Mouse (Mus musculus): ENCODE data around the gene A930017K11Rik. TPM values are rescaled to one million over a fixed set of nuclear protein-coding genes. Genes with fewer than 3 reads are reported as not detected.

The A930017K11Rik gene
- not detected in 2 replicates for polyA plus RNA-seq (2012; rRNA removed)

DNA sequence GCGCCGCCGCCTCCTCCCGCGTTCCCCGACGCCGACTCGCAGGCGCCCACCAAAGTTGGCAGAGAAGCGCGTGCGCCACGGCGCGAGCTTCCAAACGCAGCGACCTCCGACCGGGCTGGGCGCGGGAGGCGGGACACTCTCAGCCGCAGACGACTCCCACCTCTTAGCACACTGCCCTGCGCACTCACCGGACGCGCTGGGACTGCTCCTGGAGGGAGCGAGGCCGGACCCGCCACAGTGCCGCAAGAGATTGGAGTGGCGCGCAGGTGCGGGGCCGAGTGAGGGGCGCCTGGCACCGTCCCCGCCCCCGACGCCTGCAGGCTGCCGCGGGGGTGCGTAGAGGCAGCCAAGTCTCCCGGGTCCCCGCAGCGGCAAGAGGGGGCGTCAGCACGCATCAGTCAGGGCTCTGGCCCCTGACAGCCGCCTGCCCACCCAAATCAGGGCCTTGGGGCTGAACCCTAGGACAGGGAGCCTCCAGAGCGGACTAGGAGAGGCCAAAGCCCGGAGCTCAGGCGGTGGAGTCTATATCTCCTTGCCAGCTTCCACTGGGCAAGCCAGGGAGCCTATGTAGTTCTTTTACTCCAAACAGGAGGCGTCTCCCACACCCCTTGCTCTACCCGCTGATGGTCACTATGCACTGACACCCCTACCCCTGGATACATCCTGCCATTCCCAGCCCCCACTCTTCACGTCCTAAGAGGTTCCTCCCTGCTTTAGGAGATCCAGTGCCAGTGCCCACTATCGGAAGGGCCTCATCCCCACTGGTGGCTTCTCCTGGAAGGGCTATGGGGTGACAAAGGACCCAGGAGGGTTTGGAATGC, at the start of gene A930017K11Rik:
TSS of gene A930017K11Rik (minus strand) at position 763 of the 821 bp plus-strand sequence.
- WGBS = 2% methylated on average over 58 of the region's 58 CpGs
- no peak for DNase-seq (ENCODE audit: low read depth, low spot score)

DNA sequence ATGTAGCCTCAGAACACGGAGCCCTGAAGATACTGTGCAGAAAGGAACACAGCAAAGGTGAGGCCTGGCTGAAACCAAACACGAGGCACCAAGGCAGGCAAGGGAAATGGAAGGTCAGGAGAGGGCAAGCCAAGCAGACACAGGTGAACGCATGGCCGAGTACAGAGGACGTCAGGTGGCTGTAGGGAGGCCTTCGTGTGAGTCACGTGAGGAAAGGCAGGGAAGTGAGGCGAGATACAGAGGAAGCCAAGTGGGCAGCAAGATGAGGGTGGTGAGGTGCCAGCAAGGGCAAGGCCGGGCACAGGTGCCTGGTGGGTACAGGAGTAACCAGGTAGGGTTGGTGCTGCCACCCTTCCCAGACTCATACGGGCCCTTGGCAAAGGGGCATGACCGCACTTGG, 46.1 kb upstream of the A930017K11Rik start:
- WGBS = 93% methylated on average over 11 of the region's 11 CpGs
- DNase-seq (ENCODE audit: low read depth, low spot score) = no peak

DNA sequence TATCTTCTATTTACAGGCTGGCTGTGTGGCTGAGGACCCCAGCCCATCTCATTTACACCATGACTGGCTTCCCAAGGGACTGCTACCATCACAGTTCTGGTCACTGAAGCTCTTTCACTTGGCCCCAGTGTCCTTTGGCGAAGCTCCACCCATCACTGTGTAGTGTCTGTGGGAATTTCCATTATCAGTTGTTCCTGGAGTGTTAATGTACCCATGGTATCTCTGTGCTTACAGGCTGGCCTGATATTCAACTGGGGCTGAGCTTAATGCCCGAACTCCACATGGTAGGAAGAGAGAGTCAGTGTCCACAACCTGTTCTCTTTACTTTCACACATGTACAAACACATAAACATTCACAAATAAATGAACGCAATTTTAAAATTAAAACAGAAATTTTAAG, 41.1 kb upstream of the A930017K11Rik start:
- no peak for DNase-seq (ENCODE audit: low read depth, low spot score)
- 90% methylated on average over 3 of the region's 3 CpGs for WGBS

DNA sequence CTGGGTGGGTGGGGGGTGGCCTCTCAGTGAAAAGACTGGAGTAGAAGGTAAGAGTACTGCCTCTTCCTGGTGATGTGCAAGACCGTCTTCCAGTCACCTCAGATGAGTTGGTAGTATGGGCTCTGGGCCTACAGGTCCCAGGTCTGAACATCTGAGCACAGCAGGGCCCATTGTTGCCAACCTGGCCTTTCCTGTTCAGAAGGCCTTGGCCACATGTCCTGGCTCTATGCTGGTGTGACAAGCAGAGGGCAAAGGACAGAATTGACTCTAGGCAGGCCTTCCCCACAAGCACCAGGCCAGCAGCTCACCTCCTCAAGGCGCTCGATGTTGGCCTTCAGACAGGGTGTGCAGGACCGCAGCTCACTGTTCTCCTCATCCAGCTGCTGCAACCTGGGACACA, 39.9 kb upstream of the A930017K11Rik start:
- no peak for DNase-seq (ENCODE audit: low read depth, low spot score)
- WGBS = 94% methylated on average over 4 of the region's 4 CpGs

DNA sequence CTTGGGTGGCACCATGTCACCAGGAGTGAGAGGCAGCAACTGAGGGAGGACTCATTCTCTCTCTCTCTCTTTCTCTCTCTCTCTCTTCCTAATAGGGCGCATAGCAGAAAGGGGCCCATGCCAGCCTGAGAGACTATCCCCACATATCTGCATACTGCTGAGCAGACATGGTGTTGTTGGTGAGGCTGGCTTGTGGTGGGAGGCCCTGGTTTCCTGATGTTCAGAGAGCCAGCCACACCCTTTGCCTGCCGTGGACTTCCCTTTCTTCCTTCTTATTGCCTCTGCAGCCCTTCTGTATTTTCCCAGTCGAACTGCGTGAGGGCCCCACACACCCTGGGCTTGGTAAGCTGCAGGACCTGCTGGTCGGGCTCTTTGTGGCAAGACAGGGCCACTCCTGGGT, 38.0 kb upstream of the A930017K11Rik start:
- WGBS = 49% methylated on average over 5 of the region's 5 CpGs
- no peak for DNase-seq (ENCODE audit: low read depth, low spot score)

DNA sequence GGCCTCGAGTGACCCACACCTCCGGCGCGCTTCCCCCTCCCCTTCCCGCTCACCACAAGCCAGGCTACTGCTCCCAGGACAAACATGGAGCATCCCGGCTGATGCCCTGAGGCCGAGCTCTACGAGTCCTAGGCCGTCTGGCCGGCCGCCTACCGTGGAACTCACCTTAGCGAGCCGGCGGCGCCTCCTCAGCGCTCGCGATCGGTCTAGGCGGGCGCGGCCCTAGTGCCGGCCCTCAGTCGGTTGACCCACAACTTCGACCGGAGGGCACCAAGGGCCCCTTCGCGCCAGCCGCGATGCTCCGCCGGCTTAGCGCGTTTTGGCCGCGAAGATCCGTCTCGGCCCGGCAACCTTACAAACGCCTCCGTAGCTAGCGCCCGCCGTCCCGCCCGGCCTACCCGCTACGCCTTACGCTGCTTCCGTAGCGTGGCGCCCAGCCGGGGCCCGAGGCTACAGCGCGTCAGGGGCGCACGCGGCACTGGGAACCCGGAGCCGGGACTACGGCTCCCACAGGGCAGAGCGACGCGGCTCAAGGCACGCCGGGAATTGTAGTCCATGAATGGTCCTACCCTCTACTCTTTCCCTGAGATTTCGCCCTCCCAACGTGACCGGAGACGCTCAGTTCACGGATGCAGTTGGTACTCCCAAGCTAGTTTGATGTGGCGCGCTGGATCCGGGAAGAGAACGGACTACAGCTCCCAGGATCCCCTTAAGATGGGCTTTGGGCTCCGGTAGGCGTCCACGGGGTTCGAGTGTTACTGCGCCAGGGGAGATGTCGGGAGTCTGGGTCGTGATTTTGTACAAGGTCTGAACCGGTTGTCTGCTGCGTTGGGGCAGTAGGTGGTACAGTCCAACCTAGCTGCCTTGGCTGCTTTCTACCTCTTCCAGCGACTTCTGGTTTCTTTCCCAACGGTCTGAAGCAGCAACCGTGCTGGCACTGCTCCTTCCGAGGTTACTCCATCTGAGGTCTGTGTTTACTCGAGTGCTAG, 33.2 kb upstream of the A930017K11Rik start, which contains the start of gene Capn15:
TSS of gene Capn15 (minus strand) at position 491 of the 989 bp plus-strand sequence.
- DNase-seq (ENCODE audit: low read depth, low spot score) = peak; percentile 82
- WGBS = under 1% methylated on average over 91 of the region's 91 CpGs

DNA sequence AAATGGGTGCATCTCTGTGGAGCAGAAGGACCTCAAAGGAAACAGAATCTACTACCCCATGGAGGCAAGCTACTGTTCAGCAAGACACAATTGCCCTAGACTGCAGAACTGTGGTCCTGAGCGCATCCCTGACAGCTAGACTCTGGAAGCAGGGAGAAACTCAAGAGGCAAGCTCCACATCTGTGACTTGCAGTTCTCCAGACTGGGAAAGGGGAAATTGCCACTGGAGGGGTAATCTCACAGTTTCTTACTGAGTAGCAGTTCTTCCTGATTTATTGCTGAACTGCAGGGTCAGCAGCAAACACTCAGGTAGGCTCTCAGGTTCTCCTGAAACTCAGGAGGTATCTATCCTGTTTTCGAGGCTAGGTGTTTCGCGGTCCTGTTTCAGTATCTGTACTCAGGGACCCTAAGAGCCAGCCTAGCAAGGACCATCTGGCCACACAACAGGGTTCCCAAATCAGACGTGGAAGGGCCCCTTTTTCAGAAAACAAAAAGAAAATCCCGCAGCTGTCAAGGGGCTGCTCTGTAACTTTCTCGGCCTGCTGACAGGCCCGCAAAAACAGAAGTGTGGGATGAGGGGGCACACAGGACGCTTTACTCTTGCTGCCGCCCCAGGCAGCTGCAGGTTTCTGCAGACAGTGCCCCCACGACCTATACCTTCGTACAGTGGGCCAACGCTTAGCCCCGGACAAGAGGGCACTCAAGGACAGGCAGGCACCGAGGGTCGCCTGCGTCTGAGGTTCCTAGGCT, 32.4 kb upstream of the A930017K11Rik start:
- WGBS = 6% methylated on average over 17 of the region's 17 CpGs
- DNase-seq (ENCODE audit: low read depth, low spot score) = no peak

DNA sequence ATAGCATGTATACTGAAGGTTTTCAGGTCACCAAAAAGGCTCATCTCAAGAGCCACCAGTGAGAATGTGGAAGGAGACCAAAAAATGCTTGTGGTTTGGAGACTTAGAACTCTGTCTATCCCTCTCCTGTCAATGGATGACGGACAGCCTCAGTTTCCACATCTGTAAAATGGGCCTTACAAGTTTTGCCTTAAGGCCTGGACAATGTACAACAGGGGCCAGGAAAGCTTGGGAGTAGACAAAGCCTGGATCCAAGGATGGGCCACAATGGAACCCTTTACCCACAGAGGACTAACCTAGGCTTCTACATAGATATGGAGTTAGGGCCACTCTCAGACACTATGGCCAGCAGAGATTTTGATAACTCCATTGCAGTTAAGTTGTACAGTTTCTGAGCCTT, 31.7 kb upstream of the A930017K11Rik start:
- WGBS = 100% methylated on average over 1 of the region's 1 CpGs
- DNase-seq (ENCODE audit: low read depth, low spot score) = no peak

DNA sequence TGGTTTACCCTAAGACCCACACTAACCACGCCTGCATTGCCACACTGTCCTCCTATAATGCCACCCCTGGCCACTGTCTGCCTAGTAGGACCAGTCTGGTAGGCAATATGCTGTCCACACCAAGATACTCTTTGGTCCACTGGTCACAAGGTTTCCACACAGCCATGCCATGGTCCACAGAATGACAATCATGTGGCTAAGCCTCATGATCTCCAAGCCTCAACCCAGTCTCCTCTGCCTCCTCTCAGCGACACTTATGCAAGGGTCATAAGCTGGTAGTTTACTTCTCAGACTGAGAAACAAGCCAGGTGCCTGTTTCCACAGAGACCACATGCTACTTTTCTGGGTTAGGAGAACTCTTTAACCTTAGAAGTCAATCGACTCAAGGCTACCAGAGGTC, 30.5 kb upstream of the A930017K11Rik start:
- 85% methylated on average over 3 of the region's 3 CpGs for WGBS

DNA sequence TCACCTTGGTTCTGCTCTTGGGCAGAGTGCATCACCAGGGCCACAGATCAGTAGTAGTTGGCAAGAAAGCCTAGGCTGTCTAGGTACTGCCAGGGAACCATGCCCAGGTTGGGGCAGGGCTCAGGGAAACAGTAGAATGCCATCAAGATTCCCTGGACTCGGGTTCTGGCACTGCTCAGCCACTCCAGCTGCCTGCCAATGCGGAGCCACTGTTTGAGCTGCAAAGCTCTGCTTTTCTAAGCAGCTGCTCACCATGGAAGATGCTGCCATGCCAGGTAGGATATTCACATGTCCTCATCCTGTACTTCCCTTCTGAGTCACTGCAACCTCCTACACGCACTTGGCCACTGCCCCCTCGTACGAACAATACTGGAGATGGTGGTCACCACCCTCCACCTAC, 28.5 kb upstream of the A930017K11Rik start:
- DNase-seq (ENCODE audit: low read depth, low spot score) = no peak
- 59% methylated on average over 5 of the region's 5 CpGs for WGBS

More for the DNA sequence above, 30.5 kb upstream of the A930017K11Rik start:
- no peak for DNase-seq (ENCODE audit: low read depth, low spot score)

DNA sequence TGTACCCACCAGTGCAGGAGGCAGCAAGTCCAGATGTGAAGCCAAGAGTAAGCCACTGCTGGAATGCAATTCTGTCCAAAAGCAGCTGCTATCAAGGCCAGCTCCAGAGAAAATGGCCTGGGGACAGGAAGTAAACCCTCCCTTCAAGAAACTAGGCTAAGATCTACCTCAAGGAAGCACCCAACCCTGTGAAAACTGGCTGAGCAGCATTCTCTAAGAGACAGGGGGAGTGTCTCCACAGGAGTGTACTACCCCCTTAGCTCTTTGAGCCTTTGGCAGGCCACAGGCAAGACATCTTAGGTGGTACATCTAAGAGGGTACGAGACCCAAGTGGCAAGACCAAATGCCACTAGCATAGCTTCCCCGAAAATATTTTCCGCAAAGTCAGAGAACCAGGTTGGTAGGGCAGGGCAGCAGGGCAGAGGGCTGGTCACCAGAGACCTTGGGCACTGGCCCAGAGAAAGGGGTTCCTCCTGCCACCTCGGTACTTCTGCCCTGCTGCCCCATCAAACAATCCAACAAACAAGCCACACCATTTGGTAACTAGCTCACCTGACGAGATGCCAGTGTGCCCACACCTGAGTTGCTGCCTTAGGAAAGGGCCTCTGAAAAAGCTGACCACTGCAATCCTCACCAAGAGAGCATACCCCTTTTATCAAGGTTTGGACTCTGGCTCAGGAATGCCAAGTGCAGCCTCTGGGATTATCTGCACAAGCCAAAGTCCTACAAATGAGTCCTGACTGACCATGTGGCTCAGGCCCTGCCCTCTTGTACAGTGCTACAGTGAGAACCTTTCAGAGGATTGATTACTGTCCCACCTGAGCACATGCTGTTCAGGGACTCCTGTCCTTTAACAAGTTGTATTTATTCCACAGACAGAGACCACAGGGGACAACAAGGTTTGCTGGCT, 27.7 kb upstream of the A930017K11Rik start:
- WGBS = 49% methylated on average over 5 of the region's 5 CpGs
- DNase-seq (ENCODE audit: low read depth, low spot score) = no peak

DNA sequence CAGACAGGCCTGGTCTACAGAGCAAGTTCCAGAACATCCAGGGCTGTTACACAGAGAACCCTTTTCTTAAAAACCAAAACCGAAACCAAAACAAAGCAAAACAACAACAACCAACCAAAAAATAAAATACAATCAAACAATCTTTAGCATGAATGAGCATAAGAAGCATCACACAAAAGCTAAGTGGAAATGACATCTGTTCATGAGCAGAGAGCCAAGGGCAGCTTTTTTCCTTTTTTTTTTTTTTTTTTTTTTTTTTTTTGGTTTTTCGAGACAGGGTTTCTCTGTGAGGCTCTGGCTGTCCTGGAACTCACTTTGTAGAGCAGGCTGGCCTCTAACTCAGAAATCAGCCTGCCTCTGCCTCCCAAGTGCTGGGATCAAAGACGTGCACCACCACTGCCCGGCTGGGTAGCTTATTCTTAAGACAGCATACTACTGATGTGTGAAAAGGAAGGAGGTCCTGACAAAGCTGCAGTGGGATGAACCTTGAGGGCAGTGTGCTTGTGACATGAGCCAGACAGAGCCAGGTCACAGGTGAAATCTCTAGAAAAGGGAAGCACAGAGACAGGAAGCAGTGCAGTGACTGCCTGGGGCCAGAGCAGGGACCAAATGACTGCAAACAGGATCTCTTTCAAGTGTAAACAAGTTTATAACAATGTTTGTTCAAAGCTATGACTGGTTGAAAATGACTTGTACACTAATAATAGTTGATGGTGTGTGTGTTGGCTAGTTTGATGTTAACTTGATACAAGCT, 18.8 kb upstream of the A930017K11Rik start:
- no peak for DNase-seq (ENCODE audit: low read depth, low spot score)
- WGBS = 69% methylated on average over 4 of the region's 4 CpGs

DNA sequence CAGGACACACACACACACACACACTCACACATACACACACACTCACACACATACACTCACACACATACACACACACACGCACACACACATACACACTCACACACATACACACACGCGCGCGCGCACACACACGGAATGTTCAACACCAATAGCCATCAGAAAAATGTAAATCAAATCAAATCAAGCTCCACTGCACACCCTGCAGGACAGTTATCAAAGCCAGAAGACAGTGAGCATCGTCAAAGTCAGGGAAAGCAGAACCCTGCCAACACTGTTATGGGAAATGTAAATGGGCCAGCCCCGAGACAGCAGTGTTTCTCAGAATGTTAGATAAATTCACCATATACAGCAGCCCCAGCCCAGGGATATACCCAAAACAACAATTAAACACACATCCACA, 18.1 kb upstream of the A930017K11Rik start:
- 80% methylated on average over 9 of the region's 9 CpGs for WGBS
- DNase-seq (ENCODE audit: low read depth, low spot score) = no peak

DNA sequence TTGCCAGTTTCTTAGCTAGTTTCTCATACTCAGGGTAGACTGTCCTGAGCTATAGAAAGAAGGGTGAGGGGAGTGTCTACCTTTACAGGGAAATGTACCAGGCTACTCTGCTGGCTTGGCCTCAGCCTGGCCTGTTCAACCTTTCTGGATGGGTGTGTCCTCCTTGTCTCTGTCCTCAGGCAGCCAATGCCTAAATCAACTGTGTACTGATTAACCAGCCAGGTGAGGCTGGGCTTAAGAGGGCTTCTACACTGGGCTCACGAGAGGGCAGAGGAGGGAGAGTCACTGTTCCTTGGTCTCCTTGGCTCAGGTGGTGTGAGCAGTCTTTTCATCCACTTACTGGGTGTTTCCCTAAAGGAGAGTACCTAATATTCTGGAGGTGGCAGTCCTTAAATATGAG, 15.8 kb upstream of the A930017K11Rik start:
- DNase-seq (ENCODE audit: low read depth, low spot score) = no peak
- 34% methylated on average over 1 of the region's 1 CpGs for WGBS

DNA sequence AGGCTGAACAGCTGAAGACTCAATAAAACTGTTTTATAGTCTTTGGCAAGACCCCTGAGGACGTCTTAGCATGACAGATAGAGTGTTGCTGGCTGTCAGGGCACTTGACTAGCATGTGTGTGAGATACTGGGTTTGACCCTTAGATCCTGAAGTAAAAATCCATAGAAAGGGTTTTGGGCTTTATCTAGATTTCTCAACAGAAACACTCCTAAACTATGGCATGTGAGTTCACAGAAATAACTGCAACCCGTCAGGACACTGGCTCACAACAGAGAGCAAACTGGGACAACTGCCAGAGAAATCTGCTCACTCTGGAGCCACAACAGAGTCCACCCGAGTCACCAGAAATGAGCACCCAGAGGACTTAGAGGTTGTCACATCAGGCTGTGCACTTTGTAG, 15.3 kb upstream of the A930017K11Rik start:
- no peak for DNase-seq (ENCODE audit: low read depth, low spot score)
- 11% methylated on average over 3 of the region's 3 CpGs for WGBS

DNA sequence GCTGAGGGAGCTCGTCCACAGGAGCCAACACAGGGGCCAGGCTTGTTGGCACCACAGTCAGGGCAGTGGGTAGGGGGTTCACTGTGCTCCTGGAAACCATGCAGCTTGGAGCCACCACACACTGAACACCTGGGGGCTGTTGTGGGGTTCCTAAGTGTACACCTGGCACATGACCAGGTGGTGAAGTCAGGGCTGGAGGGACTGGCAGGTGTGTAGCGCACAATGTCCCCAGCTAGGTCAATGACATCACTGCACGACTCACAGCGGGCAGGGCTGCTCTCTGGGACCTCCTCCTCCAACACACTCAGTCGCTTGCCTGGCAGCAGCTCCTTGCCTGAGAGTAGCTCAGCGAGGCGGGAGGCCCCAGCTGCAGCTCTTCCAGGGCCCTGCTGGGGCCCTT, 11.9 kb upstream of the A930017K11Rik start:
- WGBS = 65% methylated on average over 7 of the region's 7 CpGs
- DNase-seq (ENCODE audit: low read depth, low spot score) = no peak

DNA sequence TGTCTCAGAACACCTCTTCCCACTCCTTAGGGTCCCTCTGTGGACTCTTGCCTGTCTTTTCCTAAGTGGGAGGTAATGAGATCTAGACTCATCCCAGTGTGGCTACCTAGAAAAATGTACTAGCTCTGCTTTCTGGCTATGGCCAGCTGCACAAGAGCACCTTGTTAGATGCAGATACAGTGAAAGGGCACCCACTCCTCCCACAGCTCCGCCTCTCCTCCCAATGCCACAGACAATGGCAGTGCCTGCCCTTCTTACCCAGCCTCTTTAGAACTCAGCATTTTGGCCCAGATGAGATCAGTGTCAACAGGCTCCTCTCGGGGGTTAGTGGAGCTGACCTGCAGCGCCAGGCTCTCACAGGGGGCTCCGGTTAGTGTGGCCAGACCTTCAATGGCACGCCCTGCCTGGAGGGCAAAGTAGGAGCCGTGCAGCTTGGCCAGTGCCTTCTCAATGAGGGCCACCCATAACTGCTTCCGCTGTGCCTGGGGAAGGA, 10.1 kb upstream of the A930017K11Rik start:
- WGBS = 95% methylated on average over 7 of the region's 7 CpGs

DNA sequence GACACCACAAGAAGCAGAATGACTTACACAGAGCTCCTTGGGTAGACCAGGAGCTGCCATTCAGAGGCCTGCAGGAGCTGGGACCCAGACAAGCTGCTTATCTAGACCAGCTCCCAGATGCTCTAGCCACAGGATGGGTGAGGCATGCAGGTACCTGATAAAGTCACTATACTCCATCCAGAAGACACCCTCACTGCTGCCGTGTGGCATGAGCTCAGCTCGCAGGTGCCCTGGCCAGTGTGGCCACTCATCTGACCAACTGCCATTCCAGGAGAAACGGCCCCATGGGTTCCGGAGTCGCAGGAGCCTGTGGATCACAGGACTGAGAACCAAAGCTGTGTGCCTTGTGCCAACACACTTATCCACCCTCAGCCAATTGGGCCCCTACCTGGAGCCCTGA, 9.2 kb upstream of the A930017K11Rik start:
- DNase-seq (ENCODE audit: low read depth, low spot score) = no peak
- WGBS = 95% methylated on average over 5 of the region's 5 CpGs

More for the DNA sequence above, 10.1 kb upstream of the A930017K11Rik start:
- no peak for DNase-seq (ENCODE audit: low read depth, low spot score)

Data from large intestine, adult 2 months (tissue).